In the genomic region with DNA sequence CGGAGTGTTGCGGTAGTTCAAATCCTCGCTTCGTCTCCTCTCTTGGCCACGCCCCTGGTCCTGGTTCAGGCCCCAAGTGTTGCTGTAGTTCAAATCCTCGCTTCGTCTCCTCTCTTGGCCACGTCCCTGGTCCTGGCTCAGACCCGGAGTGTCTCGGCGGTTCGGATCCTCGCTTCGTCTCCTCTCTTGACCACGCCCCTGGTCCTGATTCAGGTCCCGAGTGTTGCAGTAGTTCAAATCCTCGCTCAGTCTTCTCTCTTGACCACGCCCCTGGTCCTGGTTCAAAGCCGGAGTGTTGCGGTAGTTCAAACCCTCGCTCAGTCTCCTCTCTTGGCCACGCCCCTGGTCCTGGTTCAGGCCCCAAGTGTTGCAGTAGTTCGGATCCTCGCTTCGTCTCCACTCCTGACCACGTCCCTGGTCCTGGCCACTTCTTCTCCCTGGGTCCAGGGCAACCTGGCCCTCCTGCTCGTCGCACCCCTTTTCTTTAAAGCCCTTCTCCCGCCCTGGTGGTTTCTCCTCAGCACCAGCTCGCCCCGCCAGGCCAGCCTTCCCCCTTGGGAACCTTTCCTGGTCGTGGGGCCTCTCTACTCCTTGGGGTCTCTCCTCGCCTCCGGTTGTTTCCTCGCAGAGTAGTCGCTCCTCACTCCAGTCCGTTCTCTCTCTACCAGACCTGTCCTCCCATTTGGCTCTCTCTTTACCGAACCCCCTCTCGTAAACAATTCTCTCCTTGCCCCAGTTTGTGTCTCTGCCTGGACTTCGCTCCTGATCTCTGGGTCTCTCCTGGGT, we compare ENCODE assay signal across 8 mouse cellular contexts. TPM values are rescaled to one million over a fixed set of nuclear protein-coding genes. Genes with fewer than 3 reads are reported as not detected.
DNase-seq lines count a peak whose midpoint lies in the region; ATAC-seq and TF ChIP-seq lines count a peak whose summit lies in the region.
"Not testable (repeated sequence)": the region's sequence is repeated elsewhere in the genome, so short reads cannot be mapped to it uniquely, and the experiment has no call there.
"Had no signal": no experiment of that assay in that cellular context is flagged by ENCODE, and none has a peak within 500 bp of the region (broad histone marks: within the 10 kb centered on the region; RNA-seq: fewer than 3 reads in every experiment).

No protein-coding gene starts in this region.

- H3K4me1 ChIP-seq in embryonic facial prominence, embryonic 14.5 days (ENCODE audit: control insufficient read depth, insufficient read depth, low read length); hindbrain, embryonic 11.5 days (replicated peaks; ENCODE audit: control insufficient read depth, insufficient read depth, low read length); kidney, embryonic 14.5 days (ENCODE audit: control insufficient read depth, insufficient read depth, low read length); midbrain, embryonic 12.5 days; neural tube, embryonic 14.5 days (ENCODE audit: control insufficient read depth, insufficient read depth, low read length): not testable (repeated sequence)
- H3K4me1 ChIP-seq in forebrain, postnatal 0 days (ENCODE audit: insufficient read depth) = peaks cover 15% of the 10 kb centered on the region
- peaks cover 10% of the 10 kb centered on the region for H3K4me1 ChIP-seq in liver, embryonic 11.5 days (replicated peaks; ENCODE audit: control insufficient read depth, insufficient read depth, low read length)

- H3K9ac ChIP-seq in embryonic facial prominence, embryonic 14.5 days (ENCODE audit: low read depth, low read length); hindbrain, embryonic 11.5 days (ENCODE audit: low read depth, low read length); kidney, embryonic 14.5 days (ENCODE audit: low read depth, low read length); liver, embryonic 11.5 days (ENCODE audit: low read depth, low read length); midbrain, embryonic 12.5 days (replicated peaks); neural tube, embryonic 14.5 days (replicated peaks; ENCODE audit: low read depth, low read length): not testable (repeated sequence)
- peak overlapping the region; percentile 46; the same call in 1 of the 2 replicates for H3K9ac ChIP-seq in forebrain, postnatal 0 days

- not testable (repeated sequence) for H3K9me3 ChIP-seq in embryonic facial prominence, embryonic 14.5 days (ENCODE audit: control insufficient read depth, low read length); forebrain, postnatal 0 days (ENCODE audit: low read length); hindbrain, embryonic 11.5 days (ENCODE audit: control insufficient read depth, low read length); kidney, embryonic 14.5 days (ENCODE audit: control insufficient read depth, low read length); liver, embryonic 11.5 days (ENCODE audit: control insufficient read depth, low read length); midbrain, embryonic 12.5 days; neural tube, embryonic 14.5 days (ENCODE audit: control insufficient read depth, low read length)

- H3K4me2 ChIP-seq in embryonic facial prominence, embryonic 14.5 days (ENCODE audit: low read depth, low read length) = peak overlapping the region; percentile 47
- H3K4me2 ChIP-seq in forebrain, postnatal 0 days (ENCODE audit: low read depth) = peak overlapping the region; percentile 50
- H3K4me2 ChIP-seq in hindbrain, embryonic 11.5 days (replicated peaks; ENCODE audit: low read depth, low read length) = not testable (repeated sequence)
- H3K4me2 ChIP-seq in kidney, embryonic 14.5 days (replicated peaks; ENCODE audit: low read depth, low read length) = peak overlapping the region; percentile 31
- peak overlapping the region; percentile 67 for H3K4me2 ChIP-seq in liver, embryonic 11.5 days
- peak overlapping the region; percentile 48 for H3K4me2 ChIP-seq in midbrain, embryonic 12.5 days (replicated peaks)
- peak overlapping the region; percentile 38; the same call in 1 of the 2 replicates for H3K4me2 ChIP-seq in neural tube, embryonic 14.5 days (ENCODE audit: low read depth, low read length)

- TF ChIP-seq CTCF in forebrain, postnatal 0 days (IDR thresholded peaks at IDR 0.05; ENCODE audit: low read depth) = not testable (repeated sequence)

- not testable (repeated sequence) for H3K36me3 ChIP-seq in embryonic facial prominence, embryonic 14.5 days (ENCODE audit: control insufficient read depth, insufficient read depth, low read length); forebrain, postnatal 0 days (ENCODE audit: insufficient read depth); hindbrain, embryonic 11.5 days (ENCODE audit: control insufficient read depth, insufficient read depth, low read length); kidney, embryonic 14.5 days (ENCODE audit: control insufficient read depth, insufficient read depth, low read length); liver, embryonic 11.5 days (ENCODE audit: control insufficient read depth, insufficient read depth, low read length); midbrain, embryonic 12.5 days; neural tube, embryonic 14.5 days (ENCODE audit: control insufficient read depth, insufficient read depth, low read length)

- H3K4me3 ChIP-seq in embryonic facial prominence, embryonic 14.5 days (ENCODE audit: low read depth, low read length) = peak overlapping the region; percentile 15
- peak overlapping the region; percentile 12; the same call in 1 of the 2 replicates for H3K4me3 ChIP-seq in forebrain, postnatal 0 days (ENCODE audit: low read depth, low read length)
- H3K4me3 ChIP-seq in hindbrain, embryonic 11.5 days (ENCODE audit: low read depth, low read length); neural tube, embryonic 14.5 days (ENCODE audit: low read depth, low read length): not testable (repeated sequence)
- H3K4me3 ChIP-seq in kidney, embryonic 14.5 days (ENCODE audit: low read length) = peak overlapping the region; percentile 2; the same call in 1 of the 2 replicates
- H3K4me3 ChIP-seq in liver, embryonic 11.5 days (ENCODE audit: low read depth, low read length) = peak overlapping the region; percentile 37
- peak overlapping the region; percentile 29 for H3K4me3 ChIP-seq in midbrain, embryonic 12.5 days

- not testable (repeated sequence) for H3K27ac ChIP-seq in embryonic facial prominence, embryonic 14.5 days (replicated peaks; ENCODE audit: low read depth, low read length); forebrain, postnatal 0 days (ENCODE audit: low read depth, low read length); hindbrain, embryonic 11.5 days (ENCODE audit: low read depth, low read length); kidney, embryonic 14.5 days (ENCODE audit: low read depth, low read length); liver, embryonic 11.5 days (ENCODE audit: low read depth, low read length); midbrain, embryonic 12.5 days (replicated peaks); neural tube, embryonic 14.5 days (ENCODE audit: low read depth, low read length)

- 20% methylated on average over 40 of the region's 40 CpGs for WGBS in embryonic facial prominence, embryonic 14.5 days
- WGBS in forebrain, postnatal 0 days = 20% methylated on average over 40 of the region's 40 CpGs
- 12% methylated on average over 40 of the region's 40 CpGs for WGBS in hindbrain, embryonic 11.5 days
- 16% methylated on average over 40 of the region's 40 CpGs for WGBS in kidney, embryonic 14.5 days
- WGBS in liver, embryonic 11.5 days = 21% methylated on average over 40 of the region's 40 CpGs
- 14% methylated on average over 40 of the region's 40 CpGs for WGBS in midbrain, embryonic 12.5 days
- 18% methylated on average over 40 of the region's 40 CpGs for WGBS in neural tube, embryonic 14.5 days

- DNase-seq in embryonic facial prominence, embryonic 14.5 days (ENCODE audit: low spot score); forebrain, postnatal 0 days; liver, embryonic 11.5 days (ENCODE audit: low spot score): not testable (repeated sequence)
- DNase-seq in hindbrain, embryonic 11.5 days (ENCODE audit: low spot score) = peak; percentile 14

- not testable (repeated sequence) for ATAC-seq in embryonic facial prominence, embryonic 14.5 days (ENCODE audit: low read depth); forebrain, postnatal 0 days; kidney, embryonic 14.5 days (ENCODE audit: low FRiP score, low TSS enrichment); liver, embryonic 11.5 days (replicated peaks; ENCODE audit: low FRiP score); midbrain, embryonic 12.5 days (ENCODE audit: low FRiP score, low read depth); neural tube, embryonic 14.5 days (ENCODE audit: low read depth)
- ATAC-seq in hindbrain, embryonic 11.5 days (ENCODE audit: low FRiP score) = peak; percentile 37

- not testable (repeated sequence) for H3K27me3 ChIP-seq in embryonic facial prominence, embryonic 14.5 days (replicated peaks; ENCODE audit: control insufficient read depth, insufficient read depth, low read length); forebrain, postnatal 0 days (ENCODE audit: insufficient read depth, low read length); kidney, embryonic 14.5 days (ENCODE audit: control insufficient read depth, insufficient read depth, low read length); liver, embryonic 11.5 days (replicated peaks; ENCODE audit: control insufficient read depth, insufficient read depth, low read length); neural tube, embryonic 14.5 days (ENCODE audit: control insufficient read depth, insufficient read depth, low read length)
- peaks cover 13% of the 10 kb centered on the region for H3K27me3 ChIP-seq in hindbrain, embryonic 11.5 days (ENCODE audit: control insufficient read depth, insufficient read depth, low read length)
- H3K27me3 ChIP-seq in midbrain, embryonic 12.5 days = peaks cover 21% of the 10 kb centered on the region

RNA-seq across cellular contexts. Expression of a gene that starts 0.9 kb away (rescaled TPM):
- polyA plus RNA-seq in embryonic facial prominence, embryonic 14.5 days (2014; fragmentation: Nextera tagmentation; extraction: Ambion mirVana) = 0.19 and 0.47 TPM in 2 replicates
- total RNA-seq in forebrain, postnatal 0 days (2014; rRNA removed) = 2.5 and 3.5 TPM in 2 replicates
- 0.75 and 2.3 TPM in 2 replicates for polyA plus RNA-seq in forebrain, postnatal 0 days (2015; fragmentation: Nextera tagmentation; extraction: Ambion mirVana)
- polyA plus RNA-seq in hindbrain, embryonic 11.5 days (2014; fragmentation: Nextera tagmentation; extraction: Ambion mirVana) = 0.51 and 0.59 TPM in 2 replicates
- polyA plus RNA-seq in kidney, embryonic 14.5 days (2014; fragmentation: Nextera tagmentation; extraction: Ambion mirVana) = 0.61 and 0.97 TPM in 2 replicates
- 0.31 and 0.64 TPM in 2 replicates for polyA plus RNA-seq in liver, embryonic 11.5 days (2014; fragmentation: Nextera tagmentation; extraction: Ambion mirVana)
- polyA plus RNA-seq in midbrain, embryonic 12.5 days (2016; fragmentation: Nextera tagmentation; extraction: Ambion mirVana) = 0.82 and 0.96 TPM in 2 replicates
- polyA plus RNA-seq in neural tube, embryonic 14.5 days (2014; fragmentation: Nextera tagmentation; extraction: Ambion mirVana) = 2.5 and 3.8 TPM in 2 replicates

RNA-seq across cellular contexts. Expression of a gene that starts 19.3 kb away (rescaled TPM):
- polyA plus RNA-seq in embryonic facial prominence, embryonic 14.5 days (2014; fragmentation: Nextera tagmentation; extraction: Ambion mirVana) = 1.4 and 2.2 TPM in 2 replicates
- 1.7 and 6.1 TPM in 2 replicates for total RNA-seq in forebrain, postnatal 0 days (2014; rRNA removed)
- 0.88 and 0.97 TPM in 2 replicates for polyA plus RNA-seq in forebrain, postnatal 0 days (2015; fragmentation: Nextera tagmentation; extraction: Ambion mirVana)
- 0.32 TPM in 2 replicates for polyA plus RNA-seq in hindbrain, embryonic 11.5 days (2014; fragmentation: Nextera tagmentation; extraction: Ambion mirVana)
- 0.62 and 1.0 TPM in 2 replicates for polyA plus RNA-seq in kidney, embryonic 14.5 days (2014; fragmentation: Nextera tagmentation; extraction: Ambion mirVana)
- polyA plus RNA-seq in liver, embryonic 11.5 days (2014; fragmentation: Nextera tagmentation; extraction: Ambion mirVana) = 2.0 and 2.6 TPM in 2 replicates
- polyA plus RNA-seq in midbrain, embryonic 12.5 days (2016; fragmentation: Nextera tagmentation; extraction: Ambion mirVana) = 0.54 and 0.65 TPM in 2 replicates
- polyA plus RNA-seq in neural tube, embryonic 14.5 days (2014; fragmentation: Nextera tagmentation; extraction: Ambion mirVana) = 0.32 and 0.52 TPM in 2 replicates
- total RNA-seq: megakaryocyte-erythroid progenitor cell, adult 5-6 weeks had no signal

RNA-seq across cellular contexts. Expression of a gene that starts 25.2 kb away (rescaled TPM):
- polyA plus RNA-seq in embryonic facial prominence, embryonic 14.5 days (2014; fragmentation: Nextera tagmentation; extraction: Ambion mirVana) = 110 and 122 TPM in 2 replicates
- total RNA-seq in forebrain, postnatal 0 days (2014; rRNA removed) = 71.2 and 84.1 TPM in 2 replicates
- 97.7 and 100 TPM in 2 replicates for polyA plus RNA-seq in forebrain, postnatal 0 days (2015; fragmentation: Nextera tagmentation; extraction: Ambion mirVana)
- 88.4 and 91.8 TPM in 2 replicates for polyA plus RNA-seq in hindbrain, embryonic 11.5 days (2014; fragmentation: Nextera tagmentation; extraction: Ambion mirVana)
- 120 and 132 TPM in 2 replicates for polyA plus RNA-seq in kidney, embryonic 14.5 days (2014; fragmentation: Nextera tagmentation; extraction: Ambion mirVana)
- 95.7 and 101 TPM in 2 replicates for polyA plus RNA-seq in liver, embryonic 11.5 days (2014; fragmentation: Nextera tagmentation; extraction: Ambion mirVana)
- 72.5 and 83.2 TPM in 2 replicates for polyA plus RNA-seq in midbrain, embryonic 12.5 days (2016; fragmentation: Nextera tagmentation; extraction: Ambion mirVana)
- 95.3 and 104 TPM in 2 replicates for polyA plus RNA-seq in neural tube, embryonic 14.5 days (2014; fragmentation: Nextera tagmentation; extraction: Ambion mirVana)

RNA-seq across cellular contexts. Expression of a gene that starts 32.5 kb away (rescaled TPM):
- polyA plus RNA-seq in embryonic facial prominence, embryonic 14.5 days (2014; fragmentation: Nextera tagmentation; extraction: Ambion mirVana) = 244 and 264 TPM in 2 replicates
- 245 and 253 TPM in 2 replicates for total RNA-seq in forebrain, postnatal 0 days (2014; rRNA removed)
- 292 and 338 TPM in 2 replicates for polyA plus RNA-seq in forebrain, postnatal 0 days (2015; fragmentation: Nextera tagmentation; extraction: Ambion mirVana)
- 338 and 343 TPM in 2 replicates for polyA plus RNA-seq in hindbrain, embryonic 11.5 days (2014; fragmentation: Nextera tagmentation; extraction: Ambion mirVana)
- 281 and 283 TPM in 2 replicates for polyA plus RNA-seq in kidney, embryonic 14.5 days (2014; fragmentation: Nextera tagmentation; extraction: Ambion mirVana)
- 231 and 235 TPM in 2 replicates for polyA plus RNA-seq in liver, embryonic 11.5 days (2014; fragmentation: Nextera tagmentation; extraction: Ambion mirVana)
- 291 and 305 TPM in 2 replicates for polyA plus RNA-seq in midbrain, embryonic 12.5 days (2016; fragmentation: Nextera tagmentation; extraction: Ambion mirVana)
- 301 and 308 TPM in 2 replicates for polyA plus RNA-seq in neural tube, embryonic 14.5 days (2014; fragmentation: Nextera tagmentation; extraction: Ambion mirVana)

RNA-seq across cellular contexts. Expression of a gene that starts 35.3 kb away (rescaled TPM):
- polyA plus RNA-seq in embryonic facial prominence, embryonic 14.5 days (2014; fragmentation: Nextera tagmentation; extraction: Ambion mirVana) = 1.9 and 4.3 TPM in 2 replicates
- total RNA-seq in forebrain, postnatal 0 days (2014; rRNA removed) = 0.23 TPM in 1 of 2 replicates, not detected in the other
- polyA plus RNA-seq in forebrain, postnatal 0 days (2015; fragmentation: Nextera tagmentation; extraction: Ambion mirVana) = 0.67 and 0.82 TPM in 2 replicates
- polyA plus RNA-seq in hindbrain, embryonic 11.5 days (2014; fragmentation: Nextera tagmentation; extraction: Ambion mirVana) = 2.5 and 2.7 TPM in 2 replicates
- polyA plus RNA-seq in kidney, embryonic 14.5 days (2014; fragmentation: Nextera tagmentation; extraction: Ambion mirVana) = 5.2 and 8.3 TPM in 2 replicates
- 3.2 and 4.4 TPM in 2 replicates for polyA plus RNA-seq in liver, embryonic 11.5 days (2014; fragmentation: Nextera tagmentation; extraction: Ambion mirVana)
- 2.1 and 2.9 TPM in 2 replicates for polyA plus RNA-seq in midbrain, embryonic 12.5 days (2016; fragmentation: Nextera tagmentation; extraction: Ambion mirVana)
- polyA plus RNA-seq in neural tube, embryonic 14.5 days (2014; fragmentation: Nextera tagmentation; extraction: Ambion mirVana) = 0.50 and 0.75 TPM in 2 replicates
